Mouse (Mus musculus) T-helper 17 cell (primary cell): Measurements from ENCODE around the gene Thap7.

Source experiments
- in situ Hi-C, 2 experiments: fragments of 300-600 bp; cut with MboI, MseI; formaldehyde crosslinking; loops; 1 replicate in 1 of 2; 2 replicates in 1 of 2; pipeline ENCODE4 v1.15.1; 2025; ENCODE audit warnings: high pct_unique_total_duplicates in 2 of 2

The Thap7 gene

GRCm38 (mm10) chr16:17530640-17531288 lies at the start of gene Thap7:
Gene Thap7, minus strand, starts transcription at chr16:17531136.
- in situ Hi-C loops: loop anchor here (5.0 to 10.0 kb wide), 2 partner anchors 73 to 396 kb away; partner anchors contain the start of gene Sdf2l1 (in 1 of the 2)

- in situ Hi-C loops: loop anchor here in 1 of 2 experiments (10.0 kb wide), 1 partner anchor 62 kb away; no protein-coding TSS in a partner anchor
Observed at GRCm38 (mm10) chr16:17576825-17577215, 45.9 kb upstream of the Thap7 start.

- in situ Hi-C loops: loop anchor here in 1 of 2 experiments (10.0 kb wide), 1 partner anchor 61 kb away; no protein-coding TSS in a partner anchor
Observed at GRCm38 (mm10) chr16:17575870-17576824, 45.2 kb upstream of the Thap7 start.

DNA sequence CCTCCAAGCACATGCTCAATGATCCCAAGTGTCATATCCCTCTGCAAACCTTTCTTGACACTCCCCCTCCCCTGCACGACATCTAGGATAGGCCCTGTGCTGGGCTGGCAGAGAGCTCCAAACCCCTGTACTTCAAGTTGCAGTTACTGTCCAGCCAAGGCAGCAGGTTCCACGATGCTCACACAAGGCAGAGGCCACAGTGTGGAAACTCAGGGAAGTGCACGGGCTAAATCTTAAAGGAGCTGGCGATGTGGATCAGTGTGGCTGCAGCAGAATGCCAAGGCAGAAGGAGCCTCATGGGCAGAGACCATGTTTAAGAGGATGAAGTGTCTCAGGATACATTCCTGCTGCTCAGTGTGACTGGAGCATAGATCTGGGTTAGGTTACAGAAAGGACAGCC lies 35.2 kb upstream of the Thap7 start:
- in situ Hi-C loops: no loop called here

- in situ Hi-C loops: no loop called here
Observed at GRCm38 (mm10) chr16:17564771-17565170, 33.8 kb upstream of the Thap7 start.

- in situ Hi-C loops: no loop called here
Observed at GRCm38 (mm10) chr16:17564221-17564620, 33.3 kb upstream of the Thap7 start.

GRCm38 (mm10) chr16:17563580-17563979 lies 32.6 kb upstream of the Thap7 start:
- in situ Hi-C loops: no loop called here

DNA sequence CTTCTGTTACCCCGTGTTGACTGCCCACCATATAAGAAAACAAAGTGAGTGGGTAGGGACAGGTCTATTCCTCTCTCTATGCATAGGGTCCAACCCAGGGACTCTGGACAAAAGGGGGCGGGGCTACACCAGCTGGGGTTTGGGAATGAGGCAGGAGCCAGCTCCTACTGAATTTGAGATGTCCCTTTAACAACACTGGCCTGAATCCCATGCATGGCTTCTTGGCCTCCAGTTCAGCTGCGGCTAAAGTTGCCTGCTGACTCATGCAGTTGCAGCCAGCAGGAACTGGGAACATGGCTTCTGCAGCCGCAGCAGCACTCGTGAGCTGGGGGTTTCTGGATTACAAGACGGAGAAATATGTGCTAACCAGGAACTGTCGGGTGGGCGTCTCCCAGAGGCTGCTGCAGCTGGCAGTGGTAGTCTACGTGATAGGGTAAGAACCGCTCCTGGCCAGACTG lies 30.8 kb upstream of the Thap7 start, which contains the start of gene P2rx6:
P2rx6 (plus strand) TSS at position 135 of the 458 bp plus-strand sequence.
- in situ Hi-C loops: no loop called here

DNA sequence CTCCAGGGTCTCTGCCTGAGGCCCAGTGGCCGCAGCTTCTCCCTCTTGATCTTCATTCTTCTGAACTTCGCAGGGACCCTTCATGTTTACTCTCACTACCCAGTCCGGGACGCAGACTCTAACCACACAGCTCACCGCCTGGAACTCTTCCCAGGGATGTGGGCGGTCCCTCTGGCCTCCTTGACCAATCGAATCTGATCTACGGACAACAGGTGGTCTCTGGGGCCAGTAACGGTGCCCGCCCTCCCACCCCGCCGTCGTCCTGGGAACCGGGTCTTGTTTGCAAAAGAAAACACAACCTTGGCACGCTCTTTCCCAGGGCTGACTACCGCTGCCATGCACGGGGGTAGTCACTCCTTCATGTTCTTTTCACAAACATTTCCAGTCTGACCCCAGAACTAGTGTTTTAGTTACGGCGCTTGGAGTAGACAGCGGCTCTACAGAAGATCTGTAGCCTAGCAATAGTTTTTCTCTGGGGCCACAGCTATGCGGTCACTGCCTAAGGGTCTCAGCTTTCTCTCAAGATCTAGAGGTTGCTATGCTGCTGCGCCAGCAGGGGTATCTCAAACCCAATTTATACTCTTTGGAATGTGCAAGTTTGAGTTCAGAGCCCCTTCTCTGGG lies 30.3 kb upstream of the Thap7 start, which contains the start of gene Lrrc74b:
Lrrc74b (minus strand) TSS at position 120 of the 623 bp plus-strand sequence.
- in situ Hi-C loops: no loop called here

DNA sequence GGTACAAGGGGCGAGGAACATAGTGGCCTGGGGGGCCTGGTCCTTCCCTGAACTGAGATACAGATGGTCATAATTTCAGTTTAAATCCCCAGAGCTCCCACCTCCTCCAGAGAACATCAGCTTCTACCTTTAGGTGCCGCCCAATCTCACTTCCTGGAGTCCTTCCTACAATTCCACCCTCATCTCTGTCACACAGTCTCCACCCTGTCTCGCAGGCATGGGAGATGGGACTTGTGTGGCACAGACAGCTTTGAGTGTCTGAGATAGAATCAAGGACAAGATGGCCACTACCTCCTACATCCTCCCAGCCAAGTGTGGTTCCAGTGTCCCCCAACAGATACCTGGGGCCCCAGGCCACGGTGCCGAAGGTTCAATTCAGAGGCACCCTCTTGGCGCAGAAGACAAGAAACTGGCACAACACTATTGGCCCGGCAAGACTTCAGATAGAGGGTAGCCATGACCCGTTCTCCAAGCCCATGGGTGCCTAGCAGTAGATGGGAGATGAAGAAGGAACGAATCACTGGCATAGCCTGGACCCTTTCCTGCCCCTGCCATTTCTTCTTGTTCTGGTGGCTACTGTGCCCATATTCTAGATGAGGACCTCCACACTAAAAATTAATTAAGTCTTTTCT lies 28.6 kb upstream of the Thap7 start:
- in situ Hi-C loops: loop anchor here in 1 of 2 experiments (5.0 to 10.0 kb wide), 2 partner anchors 58 to 1085 kb away; partner anchors contain the start of gene Smpd4

DNA sequence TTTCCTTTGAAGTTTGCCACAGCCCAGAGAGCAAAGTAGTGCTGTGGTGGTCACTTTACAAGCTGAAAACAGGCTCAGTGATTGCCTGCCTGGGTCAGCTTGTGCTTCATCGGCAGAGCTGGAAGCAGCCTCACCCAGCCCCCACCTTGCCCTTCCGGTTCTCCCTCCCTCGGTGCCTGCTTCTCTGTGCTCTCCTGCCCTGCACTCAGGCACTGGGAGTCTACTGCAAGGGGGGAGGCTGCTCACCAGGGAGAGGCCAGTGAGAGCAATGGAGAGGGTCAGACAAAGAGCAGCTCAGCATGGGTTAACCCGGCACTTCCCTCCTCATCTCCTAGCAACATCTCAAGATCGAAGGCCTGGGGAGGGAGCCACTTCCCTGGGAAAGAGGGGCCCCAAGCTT lies 27.9 kb upstream of the Thap7 start:
- in situ Hi-C loops: loop anchor here in 1 of 2 experiments (5.0 to 10.0 kb wide), 2 partner anchors 58 to 1084 kb away; partner anchors contain the start of gene Smpd4

DNA sequence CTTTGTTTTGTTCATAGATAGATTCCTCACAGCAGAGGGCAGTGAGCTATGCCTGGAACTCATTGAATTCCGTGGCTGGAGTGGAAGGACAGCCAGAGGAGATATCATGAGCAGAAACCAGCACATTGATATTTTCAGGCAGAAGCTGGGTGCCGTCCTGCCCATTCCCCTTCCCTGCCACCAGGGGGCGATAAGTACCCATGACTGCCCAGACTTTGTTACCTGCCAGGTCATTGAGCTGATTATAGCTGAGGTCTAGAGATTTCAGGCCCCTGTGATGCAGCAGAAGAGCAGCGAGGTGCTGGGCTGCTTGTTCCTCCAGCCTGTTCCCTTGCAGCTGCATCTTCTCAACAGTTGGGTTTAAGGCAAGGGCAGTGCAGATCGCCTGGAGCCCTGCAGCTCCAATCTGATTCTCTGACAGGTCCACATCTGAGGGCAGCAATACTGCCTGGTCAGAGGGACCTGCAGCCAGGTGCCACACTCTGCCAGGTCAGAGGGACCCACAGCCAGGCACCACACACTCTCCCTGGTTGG lies 27.1 kb upstream of the Thap7 start:
- in situ Hi-C loops: loop anchor here in 1 of 2 experiments (5.0 to 10.0 kb wide), 2 partner anchors 59 to 1083 kb away; partner anchors contain the start of gene Smpd4

- in situ Hi-C loops: loop anchor here in 1 of 2 experiments (5.0 to 10.0 kb wide), 2 partner anchors 60 to 1082 kb away; partner anchors contain the start of gene Smpd4
Observed at GRCm38 (mm10) chr16:17556907-17557306, 26.0 kb upstream of the Thap7 start.

- in situ Hi-C loops: loop anchor here in 1 of 2 experiments (5.0 to 10.0 kb wide), 2 partner anchors 61 to 1081 kb away; partner anchors contain the start of gene Smpd4
Observed at GRCm38 (mm10) chr16:17556180-17556579, 25.2 kb upstream of the Thap7 start.

DNA sequence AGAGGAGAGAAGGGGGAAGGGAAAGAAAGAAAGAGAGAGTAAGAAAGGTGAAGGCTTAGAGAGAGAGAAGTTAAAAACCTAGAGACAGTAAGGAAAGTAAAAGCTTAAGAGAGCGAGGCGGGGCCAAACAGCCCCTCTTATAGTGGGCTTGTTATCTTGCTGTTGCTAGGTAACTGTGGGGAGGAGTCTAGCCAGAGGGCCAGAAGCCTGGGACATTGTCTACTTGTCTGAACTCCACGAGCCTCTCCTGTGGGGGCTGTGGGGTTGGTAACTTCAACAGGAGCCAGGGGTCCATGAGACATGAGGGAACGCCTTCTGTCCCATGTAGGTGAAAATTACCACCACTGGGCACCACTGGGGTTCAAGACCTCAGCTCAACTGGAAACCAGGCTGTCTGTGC lies 23.8 kb upstream of the Thap7 start:
- in situ Hi-C loops: loop anchor here in 1 of 2 experiments (5.0 to 10.0 kb wide), 2 partner anchors 63 to 1080 kb away; partner anchors contain the start of gene Smpd4

DNA sequence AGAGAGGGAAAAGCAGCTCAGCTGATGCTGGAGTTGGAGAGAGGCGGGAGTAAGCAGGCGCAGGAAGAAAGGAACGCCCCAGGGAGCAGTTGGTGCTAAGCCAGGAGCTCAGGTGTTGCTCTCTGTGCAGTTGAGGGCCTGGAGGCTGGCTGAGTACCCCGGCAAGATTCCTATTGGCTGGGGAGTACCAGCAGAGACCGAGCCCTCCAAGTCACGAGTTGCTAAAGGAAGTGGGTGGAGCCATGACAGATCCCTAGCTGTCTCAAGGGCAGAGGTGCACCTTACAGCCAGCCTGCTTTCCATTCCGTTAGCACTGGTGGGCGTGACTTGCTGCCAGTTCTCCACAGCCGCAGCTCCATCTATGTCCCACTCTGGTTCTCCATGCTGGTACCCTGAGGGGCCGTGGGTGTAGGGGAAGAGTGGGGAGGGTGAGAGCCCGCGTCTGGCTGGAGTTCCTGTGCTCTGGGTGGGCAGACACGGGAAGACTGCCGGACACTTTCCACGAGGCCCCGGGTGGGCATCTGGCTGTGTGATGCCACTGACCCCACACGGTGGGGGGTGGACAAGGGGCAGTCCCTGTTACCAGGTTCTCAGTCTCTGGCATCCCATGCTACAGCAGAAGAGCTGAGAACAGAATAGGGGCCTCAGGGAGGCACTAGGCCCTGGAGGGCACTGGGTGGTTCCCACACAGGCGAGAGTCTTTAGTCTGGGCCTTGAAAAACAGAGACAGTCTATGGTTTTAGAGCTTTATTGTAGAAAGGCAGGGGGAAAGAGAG lies 23.2 kb upstream of the Thap7 start:
- in situ Hi-C loops: loop anchor here in 1 of 2 experiments (10.0 kb wide), 1 partner anchor 1079 kb away; no protein-coding TSS in a partner anchor

DNA sequence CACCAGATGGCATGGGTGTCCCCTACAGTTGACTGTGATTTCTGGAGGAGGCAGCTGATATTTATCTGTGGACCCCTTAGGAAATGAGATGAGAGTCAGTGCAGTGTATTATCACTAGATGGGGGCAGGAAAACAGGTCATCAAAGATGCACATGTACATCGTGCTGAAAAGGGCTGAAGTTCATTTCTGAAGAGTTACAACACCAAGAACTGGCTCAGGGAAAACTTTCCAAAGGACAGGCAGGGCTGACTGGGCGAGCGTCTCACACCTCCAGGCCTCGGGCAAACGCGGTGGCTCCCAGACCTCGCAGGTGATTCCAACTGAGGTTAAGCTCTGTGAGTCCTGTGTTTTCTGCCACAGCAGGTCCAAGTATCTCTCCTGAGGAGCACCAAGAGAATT lies 21.9 kb upstream of the Thap7 start:
- in situ Hi-C loops: loop anchor here in 1 of 2 experiments (10.0 kb wide), 1 partner anchor 1078 kb away; no protein-coding TSS in a partner anchor

- in situ Hi-C loops: no loop called here
Observed at GRCm38 (mm10) chr16:17542632-17543031, 11.7 kb upstream of the Thap7 start.

- in situ Hi-C loops: loop anchor here in 1 of 2 experiments (10.0 kb wide), 1 partner anchor 402 kb away; the partner anchor contains the start of gene Sdf2l1
Observed at GRCm38 (mm10) chr16:17536584-17536983, 5.6 kb upstream of the Thap7 start.
